Mouse (Mus musculus) E14TG2a.4 (cell line): ENCODE results near the gene Jak2.

Experiments used
- H3K27me3 ChIP-seq: 2 replicates; pipeline ENCODE4 v1.6.1; 2014; ENCODE audit warnings: low read length, control low read depth; ENCODE audit not compliant: insufficient read depth
- H3K36me3 ChIP-seq: 2 replicates; pipeline ENCODE4 v1.6.1; 2014; ENCODE audit warnings: low read length, control low read depth; ENCODE audit not compliant: insufficient read depth
- H3K4me1 ChIP-seq: replicated peaks from 2 replicates; pipeline ENCODE4 v1.6.1; 2014; ENCODE audit warnings: low read depth, low read length, control low read depth
- H3K4me3 ChIP-seq: replicated peaks from 2 replicates; pipeline ENCODE4 v1.5.1; 2014; ENCODE audit warnings: mild to moderate bottlenecking, low read length
- H3K9me3 ChIP-seq: 2 replicates; pipeline ENCODE4 v1.6.1; 2014; ENCODE audit warnings: low read length, control low read depth
- CTCF ChIP-seq: conservative IDR thresholded peaks from 2 replicates; pipeline ENCODE4 v1.5.1; 2014; ENCODE audit warnings: low read length
- NANOG ChIP-seq: IDR thresholded peaks from 2 replicates; pipeline ENCODE4 v1.6.1; 2014; ENCODE audit warnings: borderline replicate concordance, low read length, mixed read lengths
- POU5F1 ChIP-seq: IDR thresholded peaks from 2 replicates; pipeline ENCODE4 v1.6.1; 2014; ENCODE audit warnings: low read length, borderline replicate concordance

Jak2 gene

DNA sequence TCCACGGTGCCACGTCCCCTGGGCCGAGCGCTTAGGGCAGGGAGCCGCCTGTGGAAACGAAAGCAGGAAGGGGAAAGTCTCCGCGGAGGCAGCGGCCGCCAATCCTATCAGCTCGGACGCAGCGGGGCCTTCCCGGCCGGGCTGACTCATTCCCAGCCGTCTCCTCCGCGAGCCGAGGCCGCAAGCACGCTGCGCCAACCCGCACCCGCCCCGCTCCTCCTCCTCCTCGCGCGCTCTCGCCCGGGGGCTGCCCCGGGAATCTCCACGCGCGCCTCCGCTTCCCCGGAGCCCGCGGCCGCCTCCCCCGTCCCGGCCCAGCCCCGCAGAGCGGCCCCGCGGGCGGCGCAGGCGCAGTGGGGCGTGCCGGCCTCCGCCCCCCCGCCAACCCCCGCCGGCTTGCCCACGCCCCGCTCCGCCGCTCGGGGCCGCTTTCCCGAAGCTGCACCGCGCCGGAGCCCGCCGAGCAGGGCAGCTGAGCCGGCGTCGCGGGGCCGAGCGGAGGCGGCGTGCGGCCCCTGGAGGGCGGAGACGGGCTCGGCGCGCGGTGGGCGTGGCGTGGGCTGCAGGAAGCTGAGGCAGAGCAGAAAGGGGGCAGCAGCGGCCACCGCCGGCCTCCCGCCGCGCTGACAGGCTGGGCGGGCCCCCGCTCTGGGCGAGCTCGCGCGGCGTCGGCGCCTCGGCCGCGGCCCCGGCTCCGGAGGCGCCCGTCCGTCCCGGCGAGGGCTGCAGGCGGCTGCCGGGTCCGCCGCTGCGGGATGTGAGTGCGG lies at the start of gene Jak2:
Gene Jak2, plus strand, starts transcription at position 638 of the 767 bp plus-strand sequence.
- Histone ChIP-seq H3K4me3 (peak within 1 kb of the TSS; percentile 87), H3K27me3 (peaks cover 55% of the 10 kb centered on the region), H3K4me1 (peaks cover 39% of the 10 kb centered on the region), H3K9me3 (no peaks in the 10 kb centered on the region), H3K36me3 (no peaks in the 10 kb centered on the region)
- no peak for TF ChIP-seq NANOG
- no peak for TF ChIP-seq POU5F1
- TF ChIP-seq CTCF = no peak

- no peaks in the 10 kb centered on the region for H3K36me3 ChIP-seq
- peaks cover 5% of the 10 kb centered on the region; the same call in 1 of the 2 replicates for H3K4me1 ChIP-seq
- no peaks in the 10 kb centered on the region for H3K27me3 ChIP-seq
- peaks cover 19% of the 10 kb centered on the region for H3K9me3 ChIP-seq
- H3K4me3 ChIP-seq = no peak overlapping the region
- TF ChIP-seq CTCF (no peak), NANOG (no peak), POU5F1 (no peak)
These were observed 48.3 kb upstream of the Jak2 start for GRCm38 (mm10) chr19:29203337-29203736.

GRCm38 (mm10) chr19:29204583-29204982 lies 47.0 kb upstream of the Jak2 start:
- Histone ChIP-seq H3K9me3 (peaks cover 19% of the 10 kb centered on the region), H3K27me3 (no peaks in the 10 kb centered on the region), H3K36me3 (no peaks in the 10 kb centered on the region), H3K4me1 (peaks cover 2% of the 10 kb centered on the region; the same call in 1 of the 2 replicates), H3K4me3 (no peak overlapping the region)
- TF ChIP-seq POU5F1 (no peak), NANOG (no peak), CTCF (no peak)

GRCm38 (mm10) chr19:29205267-29205666 lies 46.4 kb upstream of the Jak2 start:
- Histone ChIP-seq H3K4me3 (no peak overlapping the region), H3K9me3 (peaks cover 19% of the 10 kb centered on the region), H3K27me3 (no peaks in the 10 kb centered on the region), H3K36me3 (no peaks in the 10 kb centered on the region), H3K4me1 (0 out of 2 replicates have a peak, but pooled peaks cover 2% of the 10 kb centered on the region)
- no peak for TF ChIP-seq NANOG
- TF ChIP-seq POU5F1 = no peak
- TF ChIP-seq CTCF = no peak

GRCm38 (mm10) chr19:29209898-29210297 lies 41.7 kb upstream of the Jak2 start:
- TF ChIP-seq NANOG = no peak
- no peak for TF ChIP-seq POU5F1
- no peak for TF ChIP-seq CTCF
- H3K36me3 ChIP-seq = no peaks in the 10 kb centered on the region

GRCm38 (mm10) chr19:29210319-29210718 lies 41.3 kb upstream of the Jak2 start:
- no peak overlapping the region for H3K4me3 ChIP-seq
- no peaks in the 10 kb centered on the region for H3K4me1 ChIP-seq
- H3K9me3 ChIP-seq = peaks cover 8% of the 10 kb centered on the region; the same call in 1 of the 2 replicates
- H3K27me3 ChIP-seq = no peaks in the 10 kb centered on the region
- no peak for TF ChIP-seq NANOG
- TF ChIP-seq CTCF = peak; percentile 44
- no peak for TF ChIP-seq POU5F1
- no peaks in the 10 kb centered on the region for H3K36me3 ChIP-seq

More at GRCm38 (mm10) chr19:29209898-29210297, 41.7 kb upstream of the Jak2 start:
- no peaks in the 10 kb centered on the region for H3K27me3 ChIP-seq
- peaks cover 8% of the 10 kb centered on the region; the same call in 1 of the 2 replicates for H3K9me3 ChIP-seq
- H3K4me3 ChIP-seq = no peak overlapping the region
- H3K4me1 ChIP-seq = no peaks in the 10 kb centered on the region

DNA sequence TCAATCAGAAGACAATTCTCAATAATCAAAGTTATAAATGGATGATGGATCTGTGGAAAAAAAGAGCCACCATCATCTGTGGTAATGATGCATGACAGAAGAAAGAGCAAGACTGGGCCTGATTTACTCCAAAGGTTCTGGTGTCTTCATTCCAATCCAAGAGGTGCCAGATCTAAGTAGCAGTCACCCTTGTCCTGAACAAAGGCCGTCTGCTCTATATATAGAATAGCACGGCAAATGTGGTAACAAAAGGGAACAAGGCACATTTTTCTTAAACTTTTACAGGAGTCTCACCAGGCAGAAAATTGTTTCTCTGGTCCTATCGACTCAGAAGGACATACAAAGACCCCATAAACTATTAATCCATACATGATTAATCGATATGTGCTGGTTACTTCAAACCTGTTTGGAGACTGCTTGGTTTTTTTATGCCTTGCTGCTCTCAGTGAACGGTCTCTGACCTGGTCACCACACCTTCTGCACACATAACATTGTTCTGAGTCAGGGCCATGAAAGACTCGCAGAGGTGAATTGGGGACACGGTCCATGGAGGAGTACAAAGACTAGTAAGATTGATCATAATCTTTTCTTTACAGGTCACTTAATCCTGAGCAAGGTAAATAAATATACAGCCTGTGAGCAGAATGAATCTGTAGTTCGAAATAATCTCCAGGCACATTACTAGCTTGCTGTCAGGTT lies 35.7 kb upstream of the Jak2 start:
- no peaks in the 10 kb centered on the region for H3K27me3 ChIP-seq
- TF ChIP-seq CTCF (no peak), POU5F1 (no peak), NANOG (no peak)
- H3K36me3 ChIP-seq = no peaks in the 10 kb centered on the region
- no peaks in the 10 kb centered on the region for H3K9me3 ChIP-seq
- H3K4me3 ChIP-seq = no peak overlapping the region
- no peaks in the 10 kb centered on the region for H3K4me1 ChIP-seq

- Histone ChIP-seq H3K9me3 (no peaks in the 10 kb centered on the region), H3K4me1 (no peaks in the 10 kb centered on the region), H3K36me3 (no peaks in the 10 kb centered on the region), H3K4me3 (no peak overlapping the region), H3K27me3 (no peaks in the 10 kb centered on the region)
- TF ChIP-seq CTCF = no peak
These were observed 29.8 kb upstream of the Jak2 start for GRCm38 (mm10) chr19:29221867-29222266.
